Mouse (Mus musculus): ENCODE measurements around the gene Gm49403.
"Not testable (repeated sequence)": the region's sequence is repeated elsewhere in the genome, so short reads cannot be mapped to it uniquely, and the experiment has no call there.

Gm49403 gene

GRCm38 (mm10) chr19:8883616-8884015 lies at the start of gene Gm49403, which contains the start of gene Lbhd1:
Gm49403 (plus strand) TSS chr19:8883930.
Lbhd1 (plus strand) TSS chr19:8883732.
- no peak for DNase-seq (ENCODE audit: extremely low read depth, low read depth)

- DNase-seq (ENCODE audit: extremely low read depth, low read depth), result not testable (repeated sequence)
Observed at GRCm38 (mm10) chr19:8836327-8836726, 47.4 kb upstream of the Gm49403 start.

DNA sequence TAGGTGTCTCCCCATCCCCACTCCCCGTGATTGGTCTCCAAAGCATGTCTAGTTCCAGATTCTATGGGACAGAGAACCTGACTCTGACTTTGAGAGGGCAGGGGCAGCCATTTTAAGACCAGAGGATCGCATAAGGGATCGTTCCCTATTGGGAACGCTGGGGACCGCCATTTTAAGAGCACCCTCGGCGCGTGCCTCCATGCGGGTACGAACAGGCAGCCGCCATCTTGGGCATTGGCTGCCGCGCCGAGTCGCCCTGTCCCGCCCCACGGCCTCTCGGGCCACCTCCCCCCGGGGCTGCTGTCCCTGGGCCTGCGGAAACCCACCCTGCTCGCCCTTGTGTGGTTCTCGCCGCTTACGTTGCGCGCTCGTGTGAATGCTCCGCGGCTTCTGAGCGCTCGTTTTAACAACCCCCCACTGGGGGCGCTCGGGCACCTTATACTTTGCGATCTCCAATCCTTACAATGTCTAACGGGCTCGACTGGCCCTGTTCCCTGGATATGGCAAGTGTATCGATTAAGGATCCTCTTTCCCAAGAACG lies 46.4 kb upstream of the Gm49403 start, which contains the start of gene Bscl2:
Gene Bscl2 (plus strand): TSS at position 217 of the 541 bp plus-strand sequence.
- peak; percentile 55 for DNase-seq (ENCODE audit: extremely low read depth, low read depth)

- no peak for DNase-seq (ENCODE audit: extremely low read depth, low read depth)
Observed at GRCm38 (mm10) chr19:8838041-8838730, 45.5 kb upstream of the Gm49403 start.

DNA sequence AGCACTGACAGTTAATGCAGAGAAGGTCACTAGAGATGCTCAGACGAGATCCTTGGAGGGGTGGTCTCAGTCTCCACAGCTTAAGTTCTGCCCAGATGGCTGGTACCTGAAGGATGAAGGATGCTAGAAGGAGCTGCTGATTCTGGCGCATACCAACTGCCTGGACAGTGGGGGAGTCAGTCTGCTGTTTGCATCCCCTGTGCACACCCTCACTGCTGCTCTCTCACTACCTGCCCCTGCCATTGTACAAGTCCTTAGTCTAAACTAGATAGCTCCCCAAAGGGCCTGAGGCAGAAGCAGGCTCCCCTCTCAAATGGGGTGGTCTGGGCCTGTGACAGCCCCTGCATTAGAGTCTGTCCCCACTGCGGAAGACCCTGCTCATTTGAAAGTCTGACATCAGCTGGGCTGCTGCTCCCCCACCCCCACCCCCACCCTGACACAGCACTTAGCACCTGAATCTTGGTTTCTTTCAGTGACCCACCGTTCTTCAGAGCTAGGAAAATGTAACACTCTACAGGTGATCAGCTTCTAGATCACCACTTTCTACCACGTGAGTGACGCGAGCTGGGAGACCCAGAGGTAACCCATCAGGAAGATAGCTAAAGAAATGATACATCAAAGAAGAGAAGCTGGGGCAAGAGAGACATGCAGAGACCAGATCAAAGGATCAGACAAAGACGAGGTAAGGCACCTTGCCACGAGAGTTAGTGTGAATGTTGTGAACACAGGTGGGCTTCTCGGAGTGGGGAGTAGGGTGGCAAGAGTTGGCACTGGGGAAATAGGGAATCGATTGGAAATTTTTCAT lies 44.4 kb upstream of the Gm49403 start, which contains the start of gene Gng3:
Gene Gng3 (minus strand): TSS at position 92 of the 805 bp plus-strand sequence.
- DNase-seq (ENCODE audit: extremely low read depth, low read depth), result no peak

DNA sequence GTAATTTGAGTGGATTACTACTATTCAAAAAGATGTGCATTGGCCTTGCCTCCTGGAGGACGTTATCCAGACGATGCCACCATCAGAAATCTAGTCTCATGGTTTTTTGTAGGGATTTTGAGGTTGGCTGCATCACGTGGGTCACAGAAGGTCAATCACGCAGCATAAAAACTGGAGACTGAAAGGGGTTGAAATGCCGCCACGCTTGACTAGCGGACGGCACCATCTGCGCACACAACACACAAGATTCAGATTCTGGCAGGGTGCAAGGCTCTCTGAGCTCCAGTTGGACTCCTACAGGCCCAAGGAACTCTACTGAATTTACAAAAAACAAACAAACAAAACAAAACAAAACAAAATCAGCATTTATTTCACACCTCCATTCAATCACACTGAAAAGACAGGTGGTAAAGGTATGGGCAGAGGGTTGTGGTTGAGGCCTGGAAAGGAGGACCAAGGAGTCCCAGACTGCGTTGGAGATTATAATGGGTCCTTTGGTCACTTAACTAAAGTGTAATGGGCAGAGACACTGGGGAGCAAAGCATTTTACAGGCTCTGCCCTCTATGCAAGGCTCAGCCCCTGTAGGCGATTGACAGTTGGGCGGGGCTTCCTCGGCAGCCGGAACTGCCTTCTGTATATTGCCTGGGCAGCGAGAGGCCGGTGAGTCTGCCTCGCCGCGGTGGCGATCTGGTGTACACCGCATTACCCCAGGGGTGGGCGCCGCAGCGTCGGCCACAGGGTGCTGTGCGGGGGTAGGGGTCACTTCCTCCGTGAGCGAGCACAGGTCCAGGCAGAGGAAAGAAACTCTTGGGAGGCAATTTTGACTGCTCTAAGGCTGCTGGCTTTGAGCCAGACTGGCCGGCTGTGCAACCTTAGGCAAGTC lies 43.6 kb upstream of the Gm49403 start:
- DNase-seq (ENCODE audit: extremely low read depth, low read depth), result no peak

DNA sequence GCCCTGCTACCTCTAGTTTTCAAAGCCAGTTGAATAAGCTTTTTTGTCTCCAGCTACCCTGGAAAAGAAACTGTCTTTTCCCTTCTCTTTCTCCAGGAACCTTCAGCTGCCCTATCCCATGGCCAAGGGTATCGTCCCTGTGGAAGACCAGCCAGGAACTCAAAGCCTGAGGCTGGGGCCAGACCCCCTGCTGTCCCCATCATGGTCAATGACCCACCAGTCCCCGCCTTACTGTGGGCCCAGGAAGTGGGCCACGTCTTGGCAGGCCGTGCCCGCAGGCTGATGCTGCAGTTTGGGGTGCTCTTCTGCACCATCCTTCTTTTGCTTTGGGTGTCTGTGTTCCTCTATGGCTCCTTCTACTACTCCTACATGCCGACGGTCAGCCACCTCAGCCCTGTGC lies 42.7 kb upstream of the Gm49403 start:
- DNase-seq (ENCODE audit: extremely low read depth, low read depth), result no peak

DNA sequence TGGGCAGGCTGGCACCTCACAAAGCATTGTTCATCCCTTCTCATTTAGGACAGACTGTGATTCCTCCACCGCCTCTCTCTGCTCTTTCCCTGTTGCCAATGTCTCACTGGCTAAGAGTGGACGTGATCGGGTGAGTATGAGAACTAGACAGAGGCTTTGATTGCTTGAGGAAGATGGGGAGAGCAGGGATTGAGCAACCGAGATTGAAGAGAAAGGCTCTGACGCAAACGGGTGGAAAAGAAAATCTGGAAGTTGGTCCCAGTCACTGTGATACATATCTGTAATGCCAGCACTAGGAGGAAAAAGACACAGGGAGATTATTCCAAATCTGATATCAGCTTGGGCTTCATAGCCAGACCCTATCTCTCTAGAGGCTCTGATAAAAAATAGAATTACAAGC lies 40.8 kb upstream of the Gm49403 start:
- DNase-seq (ENCODE audit: extremely low read depth, low read depth), result no peak

DNA sequence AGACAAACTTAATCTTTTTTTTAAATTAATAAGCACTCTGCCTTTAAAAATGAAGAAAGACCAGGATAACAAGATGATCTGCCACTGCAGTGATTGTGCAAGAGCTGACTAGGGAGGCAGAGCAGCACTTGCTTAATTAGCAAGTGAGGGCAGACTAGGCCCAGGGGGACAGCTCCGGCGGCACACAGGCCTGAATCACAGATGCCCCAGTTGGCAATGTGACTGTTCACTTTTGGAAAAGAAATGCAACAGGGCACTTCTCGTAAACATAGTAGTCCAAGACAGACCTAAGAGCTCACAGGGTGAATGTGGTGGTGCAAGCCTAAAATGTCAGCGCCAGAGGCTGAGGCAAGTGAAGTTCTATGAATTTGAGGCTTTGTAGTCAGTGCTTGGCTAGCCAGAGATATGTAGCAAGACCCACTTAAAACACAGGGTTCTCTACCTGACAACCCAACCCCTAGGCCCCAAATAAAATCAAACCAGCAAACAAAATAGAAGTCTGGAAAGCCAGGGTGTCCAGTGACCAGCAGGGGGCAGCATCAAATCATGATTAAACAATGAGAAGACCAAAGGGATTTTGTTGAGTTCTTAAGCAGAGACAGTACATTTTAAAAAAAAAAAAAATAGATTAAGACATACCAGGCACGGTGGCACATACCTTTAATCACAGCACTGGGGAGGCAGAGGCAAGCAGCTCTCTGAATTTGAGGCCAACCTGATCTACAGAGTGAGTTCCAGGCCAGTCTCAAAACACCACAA lies 39.2 kb upstream of the Gm49403 start:
- DNase-seq (ENCODE audit: extremely low read depth, low read depth), result no peak

GRCm38 (mm10) chr19:8848356-8848755 lies 35.4 kb upstream of the Gm49403 start:
- DNase-seq (ENCODE audit: extremely low read depth, low read depth), result no peak

DNA sequence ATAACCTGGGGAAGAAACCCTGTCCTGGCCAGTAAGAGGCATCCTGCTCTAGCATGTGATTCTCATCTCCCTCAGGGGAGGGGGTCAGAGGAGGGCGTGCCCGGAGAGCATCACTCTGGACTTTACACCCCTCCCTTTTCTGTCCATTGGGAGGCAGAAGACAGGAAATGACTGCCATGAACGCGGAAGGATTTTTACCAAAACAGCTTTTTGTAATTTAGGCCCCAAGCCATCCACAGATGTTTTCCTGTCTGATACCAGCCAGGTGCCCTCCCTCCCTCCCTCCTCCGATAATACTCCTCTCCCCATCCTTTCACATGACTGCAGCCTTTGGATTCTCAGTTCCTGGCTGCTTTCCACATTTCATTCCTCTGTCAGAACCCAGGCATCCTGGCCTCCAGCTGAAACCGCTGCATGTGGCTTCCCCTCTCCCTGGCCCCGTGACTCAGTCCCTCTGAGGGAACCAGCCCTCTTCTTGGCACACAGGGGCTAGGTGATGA lies 33.3 kb upstream of the Gm49403 start, which contains the start of gene Lrrn4cl:
Gene Lrrn4cl (plus strand): TSS at position 367 of the 500 bp plus-strand sequence.
- DNase-seq (ENCODE audit: extremely low read depth, low read depth), result no peak

GRCm38 (mm10) chr19:8851639-8852038 lies 32.1 kb upstream of the Gm49403 start:
- DNase-seq (ENCODE audit: extremely low read depth, low read depth), result no peak

DNA sequence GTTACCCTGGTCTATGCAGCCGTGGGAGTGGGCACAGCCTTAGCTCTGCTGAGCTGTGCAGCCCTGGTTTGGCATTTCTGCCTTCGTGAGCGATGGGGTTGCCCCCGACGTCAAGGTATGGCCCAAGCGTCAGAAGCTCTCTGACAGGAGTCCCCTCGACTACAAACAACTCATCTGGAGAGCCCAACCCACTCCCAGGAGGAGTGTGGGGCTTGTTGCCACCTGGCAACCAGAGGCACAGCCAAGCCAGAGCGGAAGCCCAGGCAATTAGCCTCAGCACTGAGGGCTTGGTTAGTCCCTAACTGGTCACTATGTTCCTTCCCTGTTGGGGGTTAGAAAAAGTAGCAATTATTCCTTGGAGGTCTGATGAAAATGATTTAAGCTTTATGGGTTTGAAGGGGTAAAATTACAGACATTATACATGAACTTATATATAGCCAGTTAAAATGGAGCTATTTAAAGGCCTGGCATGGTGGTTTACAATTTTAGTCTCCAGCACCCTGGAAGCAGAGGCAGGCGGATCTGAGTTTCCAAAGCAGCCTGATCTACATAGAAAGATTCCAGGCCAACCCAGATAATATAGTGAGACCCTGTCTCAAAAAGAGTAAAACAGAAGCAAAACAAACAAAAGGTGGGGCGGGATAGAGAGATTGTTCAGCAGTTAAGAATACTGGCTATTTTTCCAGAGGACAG lies 31.3 kb upstream of the Gm49403 start:
- no peak for DNase-seq (ENCODE audit: extremely low read depth, low read depth)

GRCm38 (mm10) chr19:8853117-8853516 lies 30.6 kb upstream of the Gm49403 start:
- no peak for DNase-seq (ENCODE audit: extremely low read depth, low read depth)

DNA sequence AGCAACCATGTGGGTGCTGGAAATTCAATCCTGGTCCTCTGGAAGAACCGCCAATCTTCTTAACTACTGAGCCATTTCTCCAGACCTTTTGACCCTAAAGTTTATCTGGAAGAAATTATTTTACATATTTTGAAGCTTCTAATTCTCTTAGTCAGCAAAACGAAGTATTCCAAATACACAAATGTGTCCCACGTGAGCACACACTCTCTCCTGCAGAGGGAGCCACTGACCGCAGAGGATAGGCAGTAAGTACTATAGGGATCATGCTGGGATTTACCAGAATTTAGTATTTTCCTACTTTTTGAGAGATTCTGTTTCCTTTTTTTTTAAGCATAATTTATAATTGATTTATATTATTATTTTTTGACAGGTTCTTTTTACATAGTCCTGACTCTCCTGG lies 26.0 kb upstream of the Gm49403 start:
- DNase-seq (ENCODE audit: extremely low read depth, low read depth), result peak; percentile 43

DNA sequence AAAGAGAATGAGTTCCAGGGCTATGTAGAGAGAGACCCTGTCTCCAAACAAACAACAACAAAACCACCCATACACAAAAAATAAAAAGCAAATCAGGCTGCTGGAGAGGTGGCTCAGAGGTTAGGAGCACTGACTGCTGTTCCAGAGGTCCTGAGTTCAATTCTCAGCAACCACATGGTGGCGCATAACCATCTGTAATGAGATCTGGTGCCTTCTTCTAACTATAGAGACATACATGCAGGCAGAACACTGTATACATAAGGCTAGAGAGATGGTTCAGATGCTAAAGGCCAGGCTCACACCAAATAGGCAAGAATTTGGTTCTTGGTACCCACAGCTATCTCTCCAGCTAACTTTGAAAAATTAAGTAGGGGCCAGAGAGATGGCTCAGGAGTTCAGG lies 24.7 kb upstream of the Gm49403 start:
- DNase-seq (ENCODE audit: extremely low read depth, low read depth), result no peak

DNA sequence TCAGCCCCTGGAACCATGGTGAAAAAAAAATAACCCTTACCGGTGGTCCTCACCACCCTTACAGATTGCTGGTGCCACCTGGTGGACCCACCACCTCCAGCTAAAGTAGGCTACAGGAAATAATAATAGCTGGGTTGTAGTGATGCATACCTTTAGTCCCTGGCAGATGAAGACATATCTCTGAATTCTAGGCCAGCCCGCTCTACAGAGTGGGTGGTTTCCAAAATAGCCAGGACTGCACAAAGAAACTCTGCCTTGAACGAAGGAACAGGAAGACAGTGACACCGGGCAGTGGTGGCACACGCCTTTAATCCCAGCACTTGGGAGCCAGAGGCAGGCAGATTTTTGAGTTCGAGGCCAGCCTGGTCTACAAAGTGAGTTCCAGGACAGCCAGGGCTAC lies 19.5 kb upstream of the Gm49403 start:
- no peak for DNase-seq (ENCODE audit: extremely low read depth, low read depth)

GRCm38 (mm10) chr19:8870381-8870780 lies 13.3 kb upstream of the Gm49403 start:
- not testable (repeated sequence) for DNase-seq (ENCODE audit: extremely low read depth, low read depth)

DNA sequence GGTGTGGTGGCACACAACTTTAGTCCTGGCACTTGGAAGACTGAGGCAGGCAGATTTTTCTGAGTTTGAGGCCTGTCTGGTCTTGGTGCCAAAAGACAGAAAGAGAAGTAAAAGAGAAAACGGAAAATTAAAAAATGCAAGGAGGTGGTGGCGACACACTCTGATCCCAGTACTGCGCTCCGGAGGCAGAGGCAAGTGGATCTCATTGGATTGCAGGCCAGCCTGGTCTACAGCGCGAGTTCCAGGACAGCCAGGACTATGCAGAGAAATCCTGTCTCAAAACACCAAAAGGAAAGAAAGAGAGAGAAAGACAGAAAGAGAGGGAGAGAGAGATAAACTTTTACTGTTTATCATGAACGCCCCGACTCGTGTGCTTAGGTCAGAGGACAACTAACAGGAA lies 12.9 kb upstream of the Gm49403 start:
- no peak for DNase-seq (ENCODE audit: extremely low read depth, low read depth)
